Mouse (Mus musculus): ENCODE data around the gene Arhgef38.

Arhgef38 gene

DNA sequence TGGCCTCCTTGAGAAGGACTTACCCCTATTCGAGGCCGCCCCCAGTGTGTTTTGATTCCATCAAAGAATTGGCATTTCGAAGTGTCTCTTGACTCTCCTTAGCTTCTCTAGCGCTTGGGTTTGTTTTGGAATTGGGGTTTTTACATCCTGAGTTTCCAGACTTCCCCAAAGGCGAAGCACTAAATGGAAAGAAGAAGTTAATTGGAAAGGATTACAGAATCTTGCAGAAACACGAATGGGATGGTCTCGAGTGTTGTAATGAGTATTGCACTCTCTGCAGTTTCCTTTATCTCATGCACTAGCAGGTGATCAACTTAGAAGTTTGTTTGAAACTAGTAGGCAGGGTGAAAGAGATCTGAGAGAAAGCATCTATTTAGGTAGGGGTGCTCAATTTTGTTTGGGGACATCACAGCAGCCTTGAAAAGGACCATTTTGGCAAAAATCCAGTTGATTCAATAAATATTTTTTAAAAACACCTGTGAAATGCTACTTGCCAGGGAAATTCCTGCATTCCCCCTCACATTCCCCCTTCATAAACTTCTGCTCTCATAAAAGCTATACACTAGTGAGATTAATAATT, 142.4 kb downstream of the Arhgef38 start:
- no peak for DNase-seq (ENCODE audit: low spot score in 2 of 2)

DNA sequence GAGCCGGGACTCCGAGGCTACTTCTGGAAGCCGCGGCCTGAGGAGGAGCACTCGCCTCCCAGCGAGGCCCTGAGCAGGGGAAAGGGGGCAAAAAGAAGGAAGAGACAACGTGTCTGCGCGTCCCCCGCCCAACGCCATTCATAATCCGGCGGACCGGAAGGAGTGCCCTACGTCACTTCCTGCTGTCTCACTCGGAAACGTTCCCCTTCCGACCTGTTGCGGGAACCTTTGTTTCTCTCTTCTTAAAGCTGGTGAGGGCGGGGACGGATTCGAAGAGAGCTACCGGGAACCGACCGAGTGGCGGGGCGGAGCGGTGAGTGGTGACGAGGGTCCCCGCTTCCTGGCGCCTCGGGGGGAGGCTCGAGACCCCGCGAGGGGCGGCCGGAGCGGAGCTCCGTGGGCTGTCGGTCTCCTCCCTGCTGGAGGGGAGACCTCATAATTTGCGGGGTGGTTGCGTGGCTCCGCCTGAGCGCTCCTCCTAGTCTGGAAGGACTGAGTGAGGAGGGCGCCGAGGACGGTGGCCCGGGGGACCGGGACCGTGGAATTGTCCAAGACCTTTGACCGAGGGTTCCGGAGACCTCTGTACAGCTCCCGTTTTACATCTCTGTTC, 143.0 kb downstream of the Arhgef38 start, which contains the start of the genes Ints12 and Gstcd:
Gene Ints12, plus strand, starts transcription at position 177 of the 610 bp plus-strand sequence.
Gene Gstcd, minus strand, starts transcription at position 370 of the 610 bp plus-strand sequence.
- DNase-seq (ENCODE audit: low spot score in 2 of 2), result peak; percentile 90 to 91

DNA sequence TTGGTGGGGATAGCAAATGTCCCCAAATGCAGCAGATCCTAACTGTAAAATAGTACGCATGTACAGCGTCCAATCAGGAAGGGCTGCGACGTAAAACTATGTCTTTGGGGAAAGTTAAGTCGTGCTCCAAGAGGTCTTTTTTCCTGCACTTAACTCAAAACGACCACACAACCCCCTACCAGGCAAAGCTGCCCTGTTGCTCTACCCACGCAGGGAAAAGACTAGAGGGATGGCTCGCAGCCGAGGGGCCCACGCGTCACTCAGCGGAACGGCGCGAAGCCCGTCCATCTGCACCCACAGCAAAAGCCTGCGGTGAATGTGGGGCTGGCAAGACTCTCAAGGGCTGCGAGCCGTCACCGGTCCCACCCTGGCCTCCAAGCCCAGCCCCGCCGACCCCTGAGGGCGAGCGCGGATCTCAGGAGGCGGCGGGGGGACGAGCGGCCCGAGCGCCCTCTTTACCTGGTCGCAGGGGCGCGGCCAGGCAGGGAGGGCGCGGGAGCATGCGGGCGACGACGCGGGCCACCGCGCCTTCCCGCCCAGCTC, 143.6 kb downstream of the Arhgef38 start:
- peak; percentile 36 to 54 for DNase-seq (ENCODE audit: low spot score in 2 of 2)

DNA sequence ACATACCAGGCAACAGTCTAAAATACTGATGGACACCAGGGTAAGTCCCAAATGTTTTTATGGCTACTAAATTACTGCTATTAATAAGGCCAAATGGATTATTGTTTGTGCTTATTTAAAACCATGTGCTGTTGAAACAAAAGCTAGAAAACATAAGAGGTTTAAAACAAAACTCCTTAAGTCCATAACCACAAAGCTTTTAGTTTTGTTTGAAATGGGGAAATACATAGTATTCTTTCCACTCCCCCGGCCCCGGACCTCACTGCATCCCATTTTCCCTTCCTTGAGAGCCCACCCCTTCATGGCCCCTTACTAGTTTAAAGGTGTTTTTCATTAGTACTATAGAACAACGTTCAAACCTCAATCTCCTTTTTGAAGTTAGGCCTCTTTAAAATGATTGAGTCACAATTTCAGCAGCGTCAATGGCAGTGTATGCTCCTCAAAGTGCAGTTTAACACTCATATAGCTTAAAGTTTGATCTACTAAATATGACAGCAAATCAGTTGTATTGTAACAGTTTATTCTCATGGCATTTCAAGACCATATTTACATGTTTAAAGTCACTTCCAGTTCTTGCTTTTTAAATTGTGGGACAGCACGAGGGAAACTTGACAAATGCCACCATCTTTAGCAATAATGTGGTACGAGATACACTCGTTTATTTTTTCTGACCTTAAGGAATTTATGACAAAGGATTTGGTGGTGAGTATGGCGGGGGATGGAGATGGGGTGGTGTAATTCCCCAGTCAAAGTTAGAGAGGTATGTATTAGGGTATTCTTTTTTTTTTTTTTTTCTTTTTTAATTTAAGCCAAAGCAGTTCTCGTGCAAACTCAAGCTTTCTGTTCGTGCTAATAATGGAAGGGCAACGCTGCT, 144.3 kb downstream of the Arhgef38 start:
- DNase-seq (ENCODE audit: low spot score in 2 of 2), result no peak

DNA sequence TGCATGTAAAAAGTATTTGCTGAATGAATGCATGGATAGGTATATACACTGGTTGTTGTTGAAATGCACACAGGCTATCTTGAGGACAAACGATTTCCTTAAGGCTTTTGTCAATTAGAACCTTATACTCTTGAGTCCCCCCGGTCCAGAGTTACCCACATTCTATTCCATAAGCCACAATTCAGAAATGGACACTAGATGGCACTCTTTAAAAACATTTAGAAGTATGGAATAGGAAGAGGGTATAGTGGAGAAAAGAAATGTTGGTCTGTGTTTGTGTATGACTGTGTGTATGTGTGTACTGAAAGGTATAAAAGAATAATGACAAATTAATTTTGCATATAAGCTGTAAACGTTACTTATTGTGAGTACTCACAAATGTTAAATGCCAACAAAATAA, 148.9 kb downstream of the Arhgef38 start:
- no peak for DNase-seq (ENCODE audit: low spot score in 2 of 2)

DNA sequence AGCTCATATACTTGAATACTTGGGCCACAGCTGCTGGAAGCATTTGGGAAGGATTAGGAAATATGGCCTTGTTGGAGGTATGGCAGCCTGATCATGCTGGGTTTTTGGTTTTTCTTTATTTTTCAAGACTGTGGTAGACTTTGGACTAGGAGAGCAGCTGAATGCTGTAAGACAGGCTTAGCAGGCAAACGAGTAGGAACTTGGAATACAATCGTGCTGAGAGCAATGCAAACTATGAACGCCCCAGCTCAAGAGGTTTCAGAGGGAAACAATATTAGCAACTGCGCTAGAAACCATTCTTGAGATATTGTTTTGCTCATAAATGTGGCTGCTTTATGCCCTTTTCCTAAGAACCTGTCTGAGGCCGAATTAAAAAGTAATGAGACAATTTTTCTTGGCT, 152.0 kb downstream of the Arhgef38 start:
- DNase-seq (ENCODE audit: low spot score in 2 of 2), result no peak

DNA sequence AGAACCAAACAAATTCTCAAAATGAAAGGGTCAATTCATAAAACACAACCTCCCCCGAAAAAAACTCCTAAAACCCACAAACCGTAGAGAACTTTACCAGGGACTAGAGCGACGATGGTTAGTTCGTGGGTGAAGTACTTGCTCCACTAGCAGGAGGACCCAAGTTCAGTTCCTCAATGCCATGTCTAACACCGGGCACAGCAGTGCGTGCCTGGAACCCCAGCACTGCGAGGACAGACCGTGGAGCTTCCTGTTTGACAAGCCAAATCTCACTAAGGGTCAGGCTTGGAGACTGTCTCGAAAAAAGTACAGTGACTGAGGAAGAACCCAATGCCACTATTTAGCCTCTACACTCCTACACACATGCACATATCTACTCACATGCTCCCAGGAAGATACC, 159.2 kb downstream of the Arhgef38 start:
- DNase-seq (ENCODE audit: low spot score in 2 of 2), result no peak
